Mouse (Mus musculus) hematopoietic stem cell, adult 5-6 weeks (primary cell): ENCODE data around the gene Tgfb1. TPM values are rescaled to one million over a fixed set of nuclear protein-coding genes. Genes with fewer than 3 reads are reported as not detected.

Experiments used
- ATAC-seq, 2 experiments: fragments of 125-278 bp in 1 of 2; replicated peaks in 1 of 2; 2 replicates each; pipeline ENCODE4 v1.8.0; 2016 to 2017; ENCODE audit warnings: inconsistent platforms in 2 of 2, mild to moderate bottlenecking in 2 of 2, moderate number of reproducible peaks in 2 of 2, low read depth in 1 of 2, moderate TSS enrichment in 1 of 2; ENCODE audit not compliant: low FRiP score in 2 of 2, poor library complexity in 2 of 2, severe bottlenecking in 2 of 2, insufficient read depth in 1 of 2, low TSS enrichment in 1 of 2
- total RNA-seq: library from RNA; stranded (forward); fragments of 172-1452, 232-1000 nt; gene quantifications from 2 replicates; pipeline ENCODE4 v1.2.3, GENCODE M21; 2017

Gene Tgfb1
- total RNA-seq, 1 experiment from 2014 or later: 50.7 TPM

DNA sequence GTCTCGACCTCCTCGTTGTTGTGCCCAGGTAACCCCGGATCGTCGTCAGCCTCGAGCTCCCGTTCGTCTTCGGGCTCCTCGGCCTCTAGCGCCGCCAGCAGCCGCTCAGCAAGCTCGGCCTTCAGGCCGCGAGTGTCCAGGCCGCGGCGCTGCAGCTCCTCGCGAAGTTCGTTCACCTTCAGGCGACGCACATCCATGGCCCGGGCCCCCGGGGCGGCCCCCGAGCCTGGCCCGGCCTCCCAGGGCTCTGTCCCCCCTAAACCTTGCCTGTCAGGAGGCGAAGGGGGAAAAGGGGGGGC is 67.6 kb downstream of the Tgfb1 start:
- no peak; a peak in 1 of 4 replicates for ATAC-seq

Other genes with a start within 250 kb of the Tgfb1 start
- gene Ceacam1, start 209.4 kb upstream of the Tgfb1 start, total RNA-seq: 9.5 and 22.0 TPM in 2 replicates
- not detected in 2 replicates for gene Ceacam2, start 147.1 kb upstream of the Tgfb1 start, total RNA-seq
- not detected in 2 replicates for gene Erich4, start 71.1 kb upstream of the Tgfb1 start, total RNA-seq
- gene Dmac2, start 67.6 kb upstream of the Tgfb1 start, total RNA-seq: 33.7 and 50.9 TPM in 2 replicates
- 1.8 and 4.7 TPM in 2 replicates for gene B3gnt8, start 60.3 kb upstream of the Tgfb1 start, total RNA-seq
- gene Bckdha, start 28.0 kb upstream of the Tgfb1 start, total RNA-seq: 33.2 and 61.3 TPM in 2 replicates
- 32.5 and 48.8 TPM in 2 replicates for gene Exosc5, start 27.8 kb upstream of the Tgfb1 start, total RNA-seq
- gene Tmem91, start 11.8 kb upstream of the Tgfb1 start, total RNA-seq: 2.3 TPM in 1 of 2 replicates, not detected in the other
- gene B9d2, start 6.2 kb upstream of the Tgfb1 start, total RNA-seq: 46.3 and 70.6 TPM in 2 replicates
- gene Ccdc97, start 32.1 kb downstream of the Tgfb1 start, total RNA-seq: 16.7 and 18.9 TPM in 2 replicates
- gene Hnrnpul1, start 67.8 kb downstream of the Tgfb1 start, total RNA-seq: 137 TPM in 2 replicates
- 6.2 and 16.9 TPM in 2 replicates for gene Axl, start 101.7 kb downstream of the Tgfb1 start, total RNA-seq
- not detected in 2 replicates for gene Cyp2s1, start 129.9 kb downstream of the Tgfb1 start, total RNA-seq
- gene Cyp2b10, start 210.6 kb downstream of the Tgfb1 start, total RNA-seq: not detected in 2 replicates